Comparison of ENCODE assay signal across 8 mouse cellular contexts in genomic region chr7:80860227-80860626, GRCm38 (mm10). TPM values are rescaled to one million over a fixed set of nuclear protein-coding genes. Genes with fewer than 3 reads are reported as not detected.
A peak's percentile ranks its signal among the peaks of the same experiment; 100 is the strongest.
DNase-seq lines count a peak whose midpoint lies in the region; ATAC-seq and TF ChIP-seq lines count a peak whose summit lies in the region.

No protein-coding gene starts in this region.

- no peak for ATAC-seq in cerebellum, adult (ENCODE audit: insufficient number of reproducible peaks, low FRiP score, low TSS enrichment)
- no peak for ATAC-seq in embryonic facial prominence, embryonic 13.5 days (ENCODE audit: insufficient number of reproducible peaks, insufficient read depth, low FRiP score, low TSS enrichment, low read depth)

- H3K36me3 ChIP-seq in embryonic facial prominence, embryonic 13.5 days: peaks cover 24% of the 10 kb centered on the region
- H3K36me3 ChIP-seq in megakaryocyte, embryonic 14.5 days (replicated peaks; ENCODE audit: low read length): peaks cover 10% of the 10 kb centered on the region
- no peaks in the 10 kb centered on the region for H3K36me3 ChIP-seq in small intestine, adult 2 months (ENCODE audit: control insufficient read depth, insufficient read depth, low read length)

- no peak for TF ChIP-seq CTCF in small intestine, adult 2 months (IDR thresholded peaks at IDR 0.05; ENCODE audit: extremely low read depth, insufficient read length, insufficient replicate concordance, low read depth, low read length)

- H3K27ac ChIP-seq in embryonic facial prominence, embryonic 13.5 days: no peak overlapping the region
- no peak overlapping the region for H3K27ac ChIP-seq in small intestine, adult 2 months (ENCODE audit: insufficient read depth, low read depth, low read length)

- intact Hi-C loops in heart, postnatal 14 days (cut with DNase I): loop anchor here (5.0 kb wide), 1 partner anchor 132 kb away; the partner anchor contains the start of gene Zfp592

- H3K9me3 ChIP-seq in embryonic facial prominence, embryonic 13.5 days: no peaks in the 10 kb centered on the region
- no peaks in the 10 kb centered on the region for H3K9me3 ChIP-seq in megakaryocyte, embryonic 14.5 days

- TF ChIP-seq POLR2A in small intestine, adult 2 months (IDR thresholded peaks at IDR 0.05; ENCODE audit: low read depth, low read length): no peak

- peak overlapping the region; percentile 75 for H3K4me2 ChIP-seq in embryonic facial prominence, embryonic 13.5 days

- peak overlapping the region; percentile 97 for H3K9ac ChIP-seq in embryonic facial prominence, embryonic 13.5 days

- peak overlapping the region; percentile 91 for H3K4me3 ChIP-seq in embryonic facial prominence, embryonic 13.5 days
- H3K4me3 ChIP-seq in megakaryocyte, embryonic 14.5 days (replicated peaks): peak overlapping the region; percentile 97
- H3K4me3 ChIP-seq in small intestine, adult 2 months (ENCODE audit: low read depth, low read length): peak overlapping the region; percentile 94

- WGBS in embryonic facial prominence, embryonic 13.5 days: 1% methylated on average over 13 of the region's 13 CpGs
- WGBS in small intestine, adult 2 months: under 1% methylated on average over 13 of the region's 13 CpGs

- peak; percentile 47 for DNase-seq in cerebellum, adult 11 months
- peak; percentile 65 for DNase-seq in adrenal gland, postnatal 25 days
- DNase-seq in heart, postnatal 14 days: peak; percentile 42 to 57
- peak; percentile 79 to 83 for DNase-seq in kidney, postnatal 36 days

- H3K27me3 ChIP-seq in embryonic facial prominence, embryonic 13.5 days: no peaks in the 10 kb centered on the region
- H3K27me3 ChIP-seq in megakaryocyte, embryonic 14.5 days (replicated peaks): no peaks in the 10 kb centered on the region
- H3K27me3 ChIP-seq in small intestine, adult 2 months (ENCODE audit: control insufficient read depth, insufficient read depth, low read length): no peaks in the 10 kb centered on the region

- peaks cover 33% of the 10 kb centered on the region for H3K4me1 ChIP-seq in embryonic facial prominence, embryonic 13.5 days
- peaks cover 61% of the 10 kb centered on the region for H3K4me1 ChIP-seq in megakaryocyte, embryonic 14.5 days
- peaks cover 9% of the 10 kb centered on the region for H3K4me1 ChIP-seq in small intestine, adult 2 months (ENCODE audit: control insufficient read depth, insufficient read depth, insufficient read length, low read length)

RNA-seq across cellular contexts. Expression of gene Zscan2, which starts 0.5 kb away (rescaled TPM):
- total RNA-seq in adrenal gland, postnatal 25 days (2021): 8.0 and 8.7 TPM in 2 replicates
- 3.3 and 3.9 TPM in 2 replicates for polyA plus RNA-seq in embryonic facial prominence, embryonic 13.5 days (2015; fragmentation: Nextera tagmentation; extraction: Ambion mirVana)
- 1 to 10 TPM; 5.2 to 7.0 TPM for total RNA-seq in heart, postnatal 14 days (2021)
- 3.6 and 5.8 TPM in 2 replicates for polyA plus RNA-seq in megakaryocyte, embryonic 14.5 days (2012; ENCODE audit: insufficient read depth, low replicate concordance)
- 1.3 and 1.8 TPM in 2 replicates for polyA plus RNA-seq in small intestine, adult 2 months (2012; rRNA removed)

RNA-seq across cellular contexts. Expression of gene Iqgap1, which starts 34.5 kb away (rescaled TPM):
- total RNA-seq in adrenal gland, postnatal 25 days (2021): 87.7 and 126 TPM in 2 replicates
- polyA plus RNA-seq in embryonic facial prominence, embryonic 13.5 days (2015; fragmentation: Nextera tagmentation; extraction: Ambion mirVana): 56.0 and 61.2 TPM in 2 replicates
- 10 to 100 TPM; 60.2 to 61.0 TPM for total RNA-seq in heart, postnatal 14 days (2021)
- polyA plus RNA-seq in megakaryocyte, embryonic 14.5 days (2012; ENCODE audit: insufficient read depth, low replicate concordance): 2.0 and 2.2 TPM in 2 replicates
- polyA plus RNA-seq in small intestine, adult 2 months (2012; rRNA removed): 16.5 and 28.9 TPM in 2 replicates

RNA-seq across cellular contexts. Expression of gene Wdr73, which starts 40.8 kb away (rescaled TPM):
- 16.7 and 22.4 TPM in 2 replicates for total RNA-seq in adrenal gland, postnatal 25 days (2021)
- 31.5 and 33.0 TPM in 2 replicates for polyA plus RNA-seq in embryonic facial prominence, embryonic 13.5 days (2015; fragmentation: Nextera tagmentation; extraction: Ambion mirVana)
- total RNA-seq in heart, postnatal 14 days (2021): 1 to 10 TPM; 6.3 to 7.6 TPM
- polyA plus RNA-seq in megakaryocyte, embryonic 14.5 days (2012; ENCODE audit: insufficient read depth, low replicate concordance): 4.8 and 13.1 TPM in 2 replicates
- polyA plus RNA-seq in small intestine, adult 2 months (2012; rRNA removed): 5.5 and 6.2 TPM in 2 replicates

RNA-seq across cellular contexts. Expression of gene Nmb, which starts 44.6 kb away (rescaled TPM):
- 1.9 TPM in 1 of 2 replicates, not detected in the other for total RNA-seq in adrenal gland, postnatal 25 days (2021)
- polyA plus RNA-seq in embryonic facial prominence, embryonic 13.5 days (2015; fragmentation: Nextera tagmentation; extraction: Ambion mirVana): 5.6 and 5.8 TPM in 2 replicates
- 1 to 10 TPM; 5.8 to 8.2 TPM for total RNA-seq in heart, postnatal 14 days (2021)
- 7.8 TPM in 1 of 2 replicates, not detected in the other for polyA plus RNA-seq in megakaryocyte, embryonic 14.5 days (2012; ENCODE audit: insufficient read depth, low replicate concordance)
- 2.0 and 2.3 TPM in 2 replicates for polyA plus RNA-seq in small intestine, adult 2 months (2012; rRNA removed)
